Mouse (Mus musculus) brain, embryonic 14.5 days (tissue): ENCODE data around the gene Fam43b.

ENCODE experiments used
- CTCF ChIP-seq: fragments of 200-500 bp; IDR thresholded peaks from 2 replicates; pipeline ENCODE4 v1.5.1; 2012; ENCODE audit warnings: inconsistent platforms, mild to moderate bottlenecking, moderate library complexity, borderline replicate concordance; ENCODE audit not compliant: insufficient read depth, insufficient read length; ENCODE audit errors: extremely low read depth
- POLR2A ChIP-seq: fragments of 200-500 bp; IDR thresholded peaks from 2 replicates; pipeline ENCODE4 v1.6.1; 2012; ENCODE audit warnings: mild to moderate bottlenecking, inconsistent platforms, borderline replicate concordance; ENCODE audit not compliant: poor library complexity, insufficient read depth, insufficient read length, severe bottlenecking; ENCODE audit errors: extremely low read depth

DNA sequence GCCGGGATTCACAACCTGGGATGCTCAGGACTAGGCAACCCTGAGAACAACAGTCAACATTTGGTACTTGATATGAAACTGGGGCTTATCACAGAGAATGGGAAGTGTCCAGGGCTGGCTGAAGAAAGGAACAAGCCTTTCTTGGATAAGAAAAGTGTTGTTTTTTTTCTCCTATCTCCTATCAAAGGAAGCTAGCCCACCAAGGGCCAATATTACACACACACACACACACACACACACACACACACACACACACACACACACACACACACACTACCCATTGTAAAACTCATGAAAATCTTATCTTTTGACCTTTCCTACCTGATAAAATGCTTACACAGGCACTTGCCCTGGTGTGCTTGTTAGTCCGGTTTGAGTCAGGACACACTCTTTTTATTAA lies 40.8 kb downstream of the Fam43b start:
- TF ChIP-seq POLR2A (no peak), CTCF (no peak)
